Mouse (Mus musculus) ES-E14 (cell line): Measurements from ENCODE around the gene Nav2. TPM values are rescaled to one million over a fixed set of nuclear protein-coding genes. Genes with fewer than 3 reads are reported as not detected.

Source experiments
- DNase-seq: peaks from one replicate; pipeline ENCODE4 v3.0.0-alpha.2; 2013; ENCODE audit warnings: low read depth, low spot score
- H3K27ac ChIP-seq: 2 replicates; pipeline ENCODE4 v1.5.1; 2012; ENCODE audit warnings: low read depth, mild to moderate bottlenecking, low read length, moderate library complexity, mixed read lengths; ENCODE audit not compliant: poor library complexity, insufficient read depth, severe bottlenecking
- H3K36me3 ChIP-seq: 2 replicates; pipeline ENCODE4 v1.6.1; 2012; ENCODE audit warnings: mild to moderate bottlenecking, low read length, moderate library complexity, mixed read lengths; ENCODE audit not compliant: control insufficient read depth, poor library complexity, insufficient read depth, severe bottlenecking
- H3K4me1 ChIP-seq, 2 experiments: fragments of 150-350 bp in 1 of 2; sonication (generic) in 1 of 2; 2 replicates each; pipeline ENCODE4 v1.6.1; 2012; ENCODE audit warnings: low read length in 2 of 2, mild to moderate bottlenecking in 1 of 2, mixed read lengths in 1 of 2; ENCODE audit not compliant: control insufficient read depth in 2 of 2, insufficient read depth in 2 of 2, poor library complexity in 1 of 2
- H3K4me3 ChIP-seq, 2 experiments: fragments of 150-350 bp in 1 of 2; sonication (generic) in 1 of 2; 2 replicates each; pipeline ENCODE4 v1.5.1; 2012; ENCODE audit warnings: low read length in 2 of 2, low read depth in 1 of 2, mild to moderate bottlenecking in 1 of 2, mixed read lengths in 1 of 2; ENCODE audit not compliant: insufficient read depth in 1 of 2, poor library complexity in 1 of 2, severe bottlenecking in 1 of 2
- H3K9ac ChIP-seq: 2 replicates; pipeline ENCODE4 v1.6.1; 2012; ENCODE audit warnings: low read depth, mild to moderate bottlenecking, low read length, mixed read lengths; ENCODE audit not compliant: poor library complexity, insufficient read depth, severe bottlenecking
- H3K9me3 ChIP-seq: fragments of 150-350 bp; sonication (generic); 2 replicates; pipeline ENCODE4 v1.6.1; 2012; ENCODE audit warnings: low read depth, mild to moderate bottlenecking, low read length; ENCODE audit not compliant: control insufficient read depth, insufficient read depth
- CHD2 ChIP-seq: IDR thresholded peaks from 2 replicates; pipeline ENCODE4 v1.6.1; 2014; ENCODE audit warnings: mild to moderate bottlenecking, low read depth, low read length, inconsistent platforms
- HCFC1 ChIP-seq: IDR thresholded peaks from 2 replicates; pipeline ENCODE4 v1.6.1; 2012; ENCODE audit warnings: low read length, inconsistent platforms, borderline replicate concordance; ENCODE audit not compliant: insufficient read depth
- MAFK ChIP-seq: IDR thresholded peaks from 2 replicates; pipeline ENCODE4 v1.6.1; 2014; ENCODE audit warnings: mild to moderate bottlenecking, low read depth, low read length, inconsistent platforms; ENCODE audit not compliant: insufficient read depth
- ZC3H11A ChIP-seq: IDR thresholded peaks from 2 replicates; pipeline ENCODE4 v1.6.1; 2012; ENCODE audit warnings: low read depth, mild to moderate bottlenecking, inconsistent platforms, low read length, borderline replicate concordance
- ZNF384 ChIP-seq: IDR thresholded peaks from 2 replicates; pipeline ENCODE4 v1.6.1; 2012; ENCODE audit warnings: low read depth, low read length, inconsistent platforms
- in situ Hi-C, 2 experiments: fragments of 600-800 bp; cut with MboI; formaldehyde crosslinking; loops; one replicate each; pipeline ENCODE4 v1.15.1; 2025; ENCODE audit warnings: low sequenced_read_pairs in 2 of 2, inconsistent platforms in 1 of 2; ENCODE audit not compliant: unreplicated experiment in 2 of 2
- total RNA-seq: library from RNA; depleted of rRNA; stranded (reverse); fragments of 300-350 nt; gene quantifications from 2 replicates; pipeline ENCODE4 v1.2.3, GENCODE M21; 2012

Nav2 gene
- total RNA-seq, 1 experiment, result 18.2 TPM

- in situ Hi-C loops, result no loop called here
- DNase-seq, result no peak
- Histone ChIP-seq H3K36me3 (no peaks in the 10 kb centered on the region), H3K4me1 (no peaks in the 10 kb centered on the region), H3K4me3 (no peak overlapping the region), H3K9ac (no peak overlapping the region), H3K27ac (no peak overlapping the region), H3K9me3 (no peaks in the 10 kb centered on the region)
- TF ChIP-seq ZC3H11A (no peak), HCFC1 (no peak), ZNF384 (no peak), CHD2 (no peak), MAFK (no peak)
Observed at GRCm38 (mm10) chr7:48963554-48963953, 55.0 kb downstream of the Nav2 start.

DNA sequence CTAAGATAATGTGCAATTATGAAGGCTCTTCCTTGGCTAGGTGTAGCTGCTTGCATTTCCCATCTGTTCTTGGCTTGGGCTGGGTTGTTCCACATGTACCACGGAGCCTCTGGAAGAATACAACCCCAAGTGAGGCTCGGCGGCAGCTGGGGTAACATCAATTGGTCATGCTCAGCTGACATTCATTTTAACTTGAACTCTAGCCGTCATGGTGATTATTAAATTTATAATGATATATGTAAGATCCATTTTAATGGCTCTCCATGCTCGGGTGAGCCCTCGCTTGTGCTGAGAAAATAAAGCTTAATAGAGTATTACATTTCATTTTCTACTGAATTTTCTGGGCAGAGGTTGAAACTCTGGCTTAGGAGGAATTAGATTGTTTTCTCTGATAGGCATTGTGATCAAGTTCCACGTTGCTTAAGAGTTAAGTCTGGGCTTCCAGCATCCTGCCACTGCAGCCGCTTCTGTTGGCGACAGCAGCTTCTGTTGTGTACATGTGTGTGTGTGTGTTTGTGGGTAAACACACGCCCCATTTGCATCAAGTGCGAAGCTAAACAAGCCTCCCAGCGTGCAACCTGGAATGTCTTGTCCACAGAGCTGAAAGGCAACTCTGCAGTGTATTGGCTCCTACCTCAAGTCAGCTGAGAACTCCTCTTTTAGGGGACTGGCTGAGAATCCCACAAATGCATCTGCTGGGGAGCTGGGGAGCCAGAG is 57.4 kb downstream of the Nav2 start:
- Histone ChIP-seq H3K27ac (no peak overlapping the region), H3K9me3 (no peaks in the 10 kb centered on the region), H3K4me1 (no peaks in the 10 kb centered on the region), H3K9ac (no peak overlapping the region), H3K4me3 (no peak overlapping the region), H3K36me3 (no peaks in the 10 kb centered on the region)
- in situ Hi-C loops, result no loop called here
- DNase-seq, result no peak
- TF ChIP-seq CHD2 (no peak), ZNF384 (no peak), HCFC1 (no peak), ZC3H11A (no peak), MAFK (no peak)

GRCm38 (mm10) chr7:48981013-48981412 is 72.5 kb downstream of the Nav2 start:
- no peaks in the 10 kb centered on the region for H3K4me1 ChIP-seq
- in situ Hi-C loops, result no loop called here
- no peak for TF ChIP-seq ZNF384
- no peak for TF ChIP-seq MAFK
- TF ChIP-seq CHD2, result no peak
- TF ChIP-seq HCFC1, result no peak
- no peak for TF ChIP-seq ZC3H11A
- no peak overlapping the region for H3K9ac ChIP-seq
- H3K4me3 ChIP-seq, result no peak overlapping the region
- no peaks in the 10 kb centered on the region for H3K36me3 ChIP-seq
- H3K27ac ChIP-seq, result no peak overlapping the region
- no peak for DNase-seq
- H3K9me3 ChIP-seq, result no peaks in the 10 kb centered on the region

- no peaks in the 10 kb centered on the region for H3K36me3 ChIP-seq
- H3K9ac ChIP-seq, result no peak overlapping the region
- no peak overlapping the region for H3K27ac ChIP-seq
- no peak overlapping the region for H3K4me3 ChIP-seq
- in situ Hi-C loops, result no loop called here
- no peak for DNase-seq
- TF ChIP-seq MAFK (no peak), HCFC1 (no peak), ZNF384 (no peak), ZC3H11A (no peak), CHD2 (no peak)
- H3K4me1 ChIP-seq, result no peaks in the 10 kb centered on the region
- H3K9me3 ChIP-seq, result no peaks in the 10 kb centered on the region
Observed at GRCm38 (mm10) chr7:48981814-48982213, 73.3 kb downstream of the Nav2 start.

DNA sequence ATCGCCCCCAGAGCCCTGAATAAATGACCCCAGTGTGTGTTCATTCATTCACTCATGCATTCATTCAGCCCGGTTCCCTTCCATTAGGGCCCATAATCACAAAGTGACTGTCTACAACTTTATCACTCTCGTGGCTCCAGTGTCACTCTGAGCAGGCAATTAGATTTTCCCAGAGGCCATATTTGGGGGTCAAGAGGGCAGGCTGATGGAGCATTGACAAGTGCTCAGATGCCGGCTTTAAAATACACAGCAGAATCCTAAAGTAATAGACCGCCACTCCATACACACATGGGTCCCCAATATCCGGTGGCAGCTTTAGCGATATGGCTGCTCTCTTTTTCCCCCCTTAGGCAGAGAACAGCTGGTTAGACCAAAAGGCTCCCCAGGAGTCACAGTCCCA is 74.1 kb downstream of the Nav2 start:
- no peaks in the 10 kb centered on the region for H3K4me1 ChIP-seq

More for the DNA sequence above, 74.1 kb downstream of the Nav2 start:
- H3K9me3 ChIP-seq, result no peaks in the 10 kb centered on the region
- H3K27ac ChIP-seq, result no peak overlapping the region
- in situ Hi-C loops, result no loop called here
- H3K36me3 ChIP-seq, result no peaks in the 10 kb centered on the region
- no peak for DNase-seq
- H3K9ac ChIP-seq, result no peak overlapping the region
- no peak for TF ChIP-seq HCFC1
- TF ChIP-seq ZC3H11A, result no peak
- TF ChIP-seq ZNF384, result no peak
- no peak for TF ChIP-seq MAFK
- TF ChIP-seq CHD2, result no peak
- H3K4me3 ChIP-seq, result no peak overlapping the region
